Mouse (Mus musculus) megakaryocyte progenitor cell, adult 5-6 weeks (primary cell): Measurements from ENCODE around the gene Elf2. TPM values are rescaled to one million over a fixed set of nuclear protein-coding genes. Genes with fewer than 3 reads are reported as not detected.
"Not testable (repeated sequence)": the region's sequence is repeated elsewhere in the genome, so short reads cannot be mapped to it uniquely, and the experiment has no call there.

Experiments used
- ATAC-seq: replicated peaks from 2 replicates; pipeline ENCODE4 v1.8.0; 2016; ENCODE audit warnings: mild to moderate bottlenecking, moderate TSS enrichment, inconsistent platforms; ENCODE audit not compliant: poor library complexity
- total RNA-seq, 2 experiments: library from RNA; stranded (forward) in 1 of 2; stranded (reverse) in 1 of 2; fragments of 157-497, 149-512 nt in 1 of 2; fragments of 200-1000 nt in 1 of 2; gene quantifications; 2 replicates each; pipeline versions ENCODE4 v1.2.3 to v1.2.4; 2015 to 2017

Elf2 gene
- total RNA-seq, 2 experiments from 2014 or later, result 43.1 to 96.0 TPM

- ATAC-seq, result 0 out of 2 replicates have a peak, but pooled peaks have one; percentile 3
Observed at GRCm38 (mm10) chr3:51359558-51360307, 19.3 kb upstream of the Elf2 start.

DNA sequence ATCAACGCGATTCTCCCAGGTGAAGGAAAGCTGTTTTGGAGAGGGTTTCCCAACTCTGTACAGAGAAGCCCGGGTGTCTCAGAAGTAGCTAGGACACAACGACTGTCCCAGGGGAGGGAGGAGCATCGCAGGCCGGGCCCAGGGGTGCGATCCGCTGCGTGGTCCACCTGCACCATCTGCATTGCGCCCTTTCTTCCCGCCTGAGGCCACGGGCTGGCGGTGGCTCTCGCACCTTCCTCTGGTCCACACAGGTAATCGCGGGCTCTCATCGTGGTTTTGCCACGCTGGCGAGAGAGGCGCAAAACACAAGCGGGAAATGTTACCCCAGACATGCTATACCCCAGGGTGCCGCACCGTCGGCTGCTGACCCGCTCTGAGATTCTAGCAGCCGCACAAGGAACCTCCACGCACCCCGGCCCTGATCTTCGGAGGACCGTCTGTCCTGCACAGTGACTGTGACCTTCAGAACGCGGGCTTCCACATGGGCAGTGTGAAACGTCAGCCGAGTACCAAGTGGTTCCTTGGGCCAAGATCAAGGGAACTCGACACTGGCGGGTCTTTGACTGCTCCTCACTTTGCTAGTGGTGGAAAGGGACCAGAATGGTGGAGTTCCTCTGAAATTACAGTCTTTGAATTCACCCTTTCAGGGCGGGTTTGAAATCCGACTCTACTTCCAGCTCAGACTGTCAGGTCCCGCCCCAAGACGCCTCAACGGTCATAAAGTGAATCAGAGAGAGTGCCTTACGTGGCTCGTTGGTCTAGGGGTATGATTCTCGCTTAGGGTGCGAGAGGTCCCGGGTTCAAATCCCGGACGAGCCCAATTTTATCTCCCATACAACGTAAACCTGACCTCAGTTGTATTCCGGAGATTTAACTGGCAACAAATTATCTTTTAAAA, 18.4 kb upstream of the Elf2 start:
- peak; percentile 68 for ATAC-seq

DNA sequence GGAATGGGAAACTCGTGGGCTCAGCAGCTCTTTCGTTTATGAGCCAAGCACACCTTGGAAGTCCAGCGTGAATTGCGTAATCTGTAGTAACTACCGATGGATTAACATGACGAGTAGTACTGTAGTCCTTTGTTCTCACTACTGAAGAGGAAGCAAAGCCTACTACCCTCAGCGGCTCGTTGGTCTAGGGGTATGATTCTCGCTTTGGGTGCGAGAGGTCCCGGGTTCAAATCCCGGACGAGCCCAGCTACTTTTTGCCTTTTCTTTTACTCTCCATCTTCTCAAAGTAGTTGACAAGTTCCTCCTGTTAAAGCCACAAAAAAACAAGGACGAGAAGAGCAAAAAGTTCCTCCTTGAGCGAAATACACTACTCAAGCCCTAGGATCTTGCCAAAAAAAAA, 17.7 kb upstream of the Elf2 start:
- ATAC-seq, result peak; percentile 57

- no peak for ATAC-seq
Observed at GRCm38 (mm10) chr3:51357624-51358023, 17.2 kb upstream of the Elf2 start.

GRCm38 (mm10) chr3:51357078-51357477, 16.6 kb upstream of the Elf2 start:
- no peak for ATAC-seq

- ATAC-seq, result not testable (repeated sequence)
Observed at GRCm38 (mm10) chr3:51354956-51355355, 14.5 kb upstream of the Elf2 start.

DNA sequence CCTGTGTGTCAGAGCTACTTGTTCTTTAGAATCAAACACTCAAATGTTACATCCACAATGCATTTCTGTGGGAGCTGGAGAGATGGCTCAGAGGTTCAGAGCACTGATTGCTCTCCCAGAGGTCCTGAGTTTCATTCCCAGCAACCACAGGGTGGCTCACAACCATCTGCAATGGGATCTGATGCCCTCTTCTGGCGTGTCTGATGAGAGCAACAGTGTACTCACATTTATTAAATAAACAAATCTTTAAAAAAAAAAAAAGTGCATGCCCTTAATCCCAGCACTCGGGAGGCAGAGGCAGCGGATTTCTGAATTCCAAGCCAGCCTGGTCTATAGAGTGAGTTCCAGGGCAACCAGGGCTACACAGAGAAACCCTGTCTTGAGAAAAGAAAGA, 13.6 kb upstream of the Elf2 start:
- ATAC-seq, result no peak

DNA sequence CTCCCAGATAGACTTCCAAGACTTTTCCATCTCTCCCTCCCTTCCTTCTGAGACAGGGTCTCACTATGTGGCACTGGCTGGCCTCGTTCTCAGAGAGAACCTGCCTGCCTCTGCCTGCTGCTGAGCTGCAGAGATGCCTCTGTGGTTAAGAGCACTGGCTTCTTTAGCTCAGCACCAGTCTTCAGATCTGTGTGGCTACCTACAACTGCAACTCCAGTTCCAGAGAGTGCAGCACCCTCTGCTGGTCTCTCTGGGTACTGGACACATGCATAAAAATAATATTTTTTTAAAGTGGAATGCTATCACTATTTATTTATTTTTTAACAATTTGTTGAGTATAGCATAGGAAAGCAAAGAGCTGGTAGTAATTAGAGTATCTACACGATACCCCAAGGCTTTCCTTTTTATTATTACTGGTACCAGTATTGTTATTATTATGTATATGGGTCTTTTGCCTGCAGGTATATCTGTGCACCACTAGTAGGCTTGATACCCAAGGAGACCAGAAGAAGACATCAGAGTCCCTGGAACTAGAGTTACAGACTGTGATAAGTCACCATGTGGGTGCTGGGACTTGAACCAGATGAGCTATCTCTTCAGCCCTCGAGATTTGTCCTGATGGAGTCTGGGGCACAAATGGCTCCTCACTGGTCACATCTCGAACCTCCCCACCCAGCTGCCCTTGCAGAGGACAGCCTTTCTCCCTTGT, 13.0 kb upstream of the Elf2 start:
- ATAC-seq, result peak; percentile 70

- no peak for ATAC-seq
Observed at GRCm38 (mm10) chr3:51350806-51351205, 10.3 kb upstream of the Elf2 start.

DNA sequence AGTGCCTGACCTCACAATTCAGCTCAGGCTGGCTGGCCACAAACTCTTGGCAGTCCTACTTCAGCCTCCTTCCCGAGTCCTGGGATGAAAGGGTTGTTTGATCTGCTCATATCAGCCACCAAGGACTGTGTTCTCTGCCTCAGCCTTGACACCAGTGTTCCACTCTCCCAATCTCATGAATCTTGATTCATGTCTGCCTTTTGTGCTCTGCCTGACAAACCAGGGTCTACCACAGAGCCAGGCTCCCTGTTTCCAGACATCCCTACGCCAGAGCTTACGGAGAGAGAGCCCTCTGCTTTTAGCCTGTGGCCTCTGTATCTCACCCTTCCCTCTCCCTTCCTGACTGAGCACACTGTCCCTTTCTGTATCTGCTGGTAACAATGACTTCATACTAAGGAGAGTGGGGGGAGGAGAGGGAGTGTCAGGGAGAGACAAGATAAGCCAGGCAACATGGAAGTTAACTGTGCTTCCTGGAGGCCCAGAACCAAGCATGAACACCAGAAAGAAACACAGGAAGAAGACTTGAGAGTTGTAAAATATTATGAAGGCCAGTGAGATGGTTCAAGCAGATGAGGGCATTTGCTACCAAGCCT, 8.3 kb upstream of the Elf2 start:
- peak; percentile 85 for ATAC-seq

GRCm38 (mm10) chr3:51345017-51345416, 4.6 kb upstream of the Elf2 start:
- ATAC-seq, result not testable (repeated sequence)

DNA sequence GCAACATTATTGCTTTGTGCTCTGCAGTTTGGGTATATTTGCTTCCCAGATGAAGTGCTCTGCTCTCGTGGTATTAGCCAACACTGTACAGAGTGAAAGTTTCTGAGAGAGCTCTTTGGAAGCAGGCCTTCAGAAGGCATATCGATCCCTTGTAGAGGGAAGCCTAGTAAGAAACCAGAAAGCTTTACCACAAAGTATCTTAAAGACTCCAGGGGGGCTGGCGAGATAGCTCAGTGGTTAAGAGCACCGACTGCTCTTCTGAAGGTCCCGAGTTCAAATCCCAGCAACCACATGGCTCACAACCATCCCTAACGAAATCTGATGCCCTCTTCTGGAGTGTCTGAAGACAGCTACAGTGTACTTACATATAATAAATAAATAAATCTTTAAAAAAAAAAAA, 3.7 kb upstream of the Elf2 start:
- ATAC-seq, result not testable (repeated sequence)

DNA sequence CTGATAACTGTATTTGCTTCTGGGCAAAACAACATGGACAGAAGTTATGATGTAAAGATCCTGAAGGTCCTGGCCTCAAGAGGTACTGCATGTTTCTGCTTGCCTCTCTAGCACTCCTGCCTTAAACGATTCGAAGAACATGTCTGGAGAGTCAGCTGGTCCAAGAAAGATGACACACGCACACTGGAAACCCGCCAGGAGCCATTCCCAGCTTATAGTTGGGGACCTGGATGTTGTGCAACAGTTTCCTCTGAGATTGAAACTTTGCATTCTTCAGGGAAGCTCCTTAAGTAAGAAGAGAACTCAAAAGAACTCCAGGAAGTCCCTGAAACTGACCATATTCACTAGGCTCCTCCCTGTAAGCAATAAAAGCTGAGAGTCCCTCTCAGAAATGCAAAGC, 2.8 kb upstream of the Elf2 start:
- no peak for ATAC-seq

DNA sequence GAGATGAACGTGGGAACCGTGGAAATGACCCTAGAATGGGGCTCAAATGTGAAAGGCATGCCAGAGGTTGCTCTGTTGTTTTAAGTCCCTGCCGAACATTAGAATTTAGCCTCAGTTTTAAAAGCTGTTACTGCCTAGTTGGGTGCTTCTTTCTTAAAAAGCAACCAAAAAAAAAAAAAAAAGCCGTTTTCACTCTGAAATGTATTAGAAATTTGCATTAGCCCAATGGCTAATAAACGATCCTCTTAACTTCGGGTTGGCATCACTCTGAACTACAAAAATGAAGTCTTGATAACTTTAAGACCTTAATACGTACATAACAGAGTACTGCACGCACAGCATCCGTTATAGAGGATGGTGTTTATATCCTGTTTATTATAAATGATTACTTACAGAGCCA, 1.7 kb upstream of the Elf2 start:
- ATAC-seq, result no peak

DNA sequence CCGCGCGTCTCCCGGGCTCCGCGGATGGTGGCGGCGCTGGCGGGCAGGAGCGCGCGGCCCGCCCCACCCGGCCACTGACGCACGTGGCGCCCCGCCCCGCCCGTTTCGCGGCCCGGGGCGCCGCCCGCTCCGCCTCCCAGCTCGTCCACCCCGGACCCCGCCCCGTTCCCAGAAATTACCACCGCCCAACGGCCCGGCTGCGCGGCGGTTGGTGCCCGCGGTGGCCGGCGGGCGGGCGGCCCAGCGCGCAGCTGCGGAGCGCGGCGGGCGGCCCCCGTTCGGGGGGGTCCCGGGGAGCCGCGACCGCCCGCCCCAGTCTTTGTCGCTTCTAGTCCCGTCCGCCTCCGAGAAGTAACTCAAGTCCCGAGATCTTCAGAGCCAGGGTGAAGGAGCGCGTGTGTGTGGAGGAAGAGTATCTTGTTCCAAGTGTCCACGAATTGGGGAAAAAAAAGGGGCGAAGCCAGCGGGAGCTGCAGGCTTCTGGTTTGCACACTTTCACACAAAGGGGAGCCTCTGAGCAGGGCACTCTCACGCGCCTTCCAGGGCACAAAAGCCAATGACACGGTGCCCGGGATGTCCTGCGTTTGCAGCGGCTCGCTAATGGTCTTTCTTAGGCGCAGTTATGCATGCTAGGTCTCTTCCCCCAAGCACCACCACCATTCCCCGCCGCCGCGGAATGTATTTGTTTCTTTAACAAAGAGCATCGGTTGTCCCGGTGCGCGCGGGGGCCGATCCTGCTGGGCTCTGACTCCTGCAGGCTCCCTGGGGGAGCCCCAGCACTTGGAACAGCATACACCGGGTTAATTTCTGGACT, 1.0 kb upstream of the Elf2 start:
- ATAC-seq, result peak; percentile 51

GRCm38 (mm10) chr3:51339734-51340551, 520 bp downstream of the Elf2 start:
- ATAC-seq, result no peak

GRCm38 (mm10) chr3:51339378-51339733, 1.1 kb downstream of the Elf2 start:
- no peak for ATAC-seq

GRCm38 (mm10) chr3:51335378-51335777, 5.1 kb downstream of the Elf2 start:
- no peak for ATAC-seq

DNA sequence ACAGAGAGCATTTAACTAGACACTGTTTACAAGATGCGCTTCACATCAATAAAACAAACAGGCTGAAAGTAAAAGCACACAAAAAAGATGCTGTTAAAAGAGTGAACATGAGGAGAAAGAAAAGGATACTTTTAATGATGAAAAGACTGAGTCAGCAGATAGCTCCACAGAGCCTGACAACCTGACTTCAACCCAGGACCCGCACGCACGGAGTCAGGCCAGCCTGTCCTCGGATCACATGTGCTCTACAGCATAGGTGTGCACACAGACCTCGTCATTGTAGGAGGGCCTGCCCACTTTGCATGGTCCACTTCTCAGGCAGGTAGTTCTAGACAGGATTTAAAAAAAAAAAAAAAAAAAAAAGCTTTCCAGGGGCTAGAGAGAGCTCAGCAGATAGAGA, 6.5 kb downstream of the Elf2 start:
- no peak for ATAC-seq
